Mouse (Mus musculus) lung, postnatal 0 days (tissue): ENCODE results near the gene Rps6kl1. TPM values are rescaled to one million over a fixed set of nuclear protein-coding genes. Genes with fewer than 3 reads are reported as not detected.

Source experiments
- ATAC-seq: fragments of 200-750 bp; cut with Nextera tagmentation; 2 replicates; pipeline ENCODE4 v1.8.0; 2017; ENCODE audit warnings: moderate library complexity
- DNase-seq: peaks from one replicate; pipeline ENCODE4 v3.0.0-alpha.2; 2016; ENCODE audit warnings: low spot score
- H3K27ac ChIP-seq: fragments of 300-500 bp; sonication (generic); 2 replicates; pipeline ENCODE4 v1.5.1; 2014; ENCODE audit warnings: antibody characterized with exemption, mild to moderate bottlenecking, low read length, mixed read lengths
- H3K27me3 ChIP-seq: fragments of 300-500 bp; sonication (generic); replicated peaks from 2 replicates; pipeline ENCODE4 v1.6.1; 2014; ENCODE audit warnings: low read length, mixed read lengths; ENCODE audit not compliant: insufficient read depth
- H3K36me3 ChIP-seq: fragments of 300-500 bp; sonication (generic); 2 replicates; pipeline ENCODE4 v1.6.1; 2014; ENCODE audit warnings: low read length, mixed read lengths; ENCODE audit not compliant: insufficient read depth
- H3K4me1 ChIP-seq: fragments of 300-500 bp; sonication (generic); 2 replicates; pipeline ENCODE4 v1.6.1; 2014; ENCODE audit warnings: antibody characterized with exemption, low read depth, low read length, mixed read lengths; ENCODE audit not compliant: insufficient read depth
- H3K4me2 ChIP-seq: fragments of 300-500 bp; sonication (generic); replicated peaks from 2 replicates; pipeline ENCODE4 v1.6.1; 2014; ENCODE audit warnings: low read depth, mild to moderate bottlenecking, low read length, moderate library complexity, mixed read lengths
- H3K4me3 ChIP-seq: fragments of 300-500 bp; sonication (generic); 2 replicates; pipeline ENCODE4 v1.5.1; 2014; ENCODE audit warnings: low read depth, low read length
- H3K9ac ChIP-seq: fragments of 300-500 bp; sonication (generic); replicated peaks from 2 replicates; pipeline ENCODE4 v1.6.1; 2014; ENCODE audit warnings: low read depth, mild to moderate bottlenecking
- H3K9me3 ChIP-seq: fragments of 300-500 bp; sonication (generic); 2 replicates; pipeline ENCODE4 v1.6.1; 2016; ENCODE audit warnings: low read length, mixed read lengths
- CTCF ChIP-seq: IDR thresholded peaks from 2 replicates; pipeline ENCODE4 v1.5.1; 2016; ENCODE audit warnings: antibody characterized with exemption, mild to moderate bottlenecking
- EP300 ChIP-seq: IDR thresholded peaks from 2 replicates; pipeline ENCODE4 v1.6.1; 2016; ENCODE audit warnings: antibody characterized with exemption, mild to moderate bottlenecking, control low read depth
- WGBS: fragments of 180-500 bp; shearing (Covaris S2); extraction: QIAGEN DNeasy Blood & Tissue Kit; methylation state at CpG from one replicate; pipeline ENCODE4 v1.1.7; 2014; 5-methylcytosine and 5-hydroxymethylcytosine counted together
- polyA plus RNA-seq: library from polyadenylated mRNA; unstranded; fragments of >200 nt; fragmentation: Nextera tagmentation; extraction: Ambion mirVana; gene quantifications from 2 replicates; pipeline ENCODE4 v1.2.1, GENCODE M21; 2015

Gene Rps6kl1
- polyA plus RNA-seq, result 0.82 and 0.83 TPM in 2 replicates

GRCm38 (mm10) chr12:85151002-85151774 lies at the start of gene Rps6kl1:
TSS of gene Rps6kl1 (minus strand) at chr12:85151264.
- peak; percentile 80 for ATAC-seq
- Histone ChIP-seq H3K4me1 (no peaks in the 10 kb centered on the region), H3K27ac (no peak within 1 kb of the TSS), H3K36me3 (no peaks in the 10 kb centered on the region), H3K4me3 (no peak within 1 kb of the TSS; the same call in 1 of the 2 replicates), H3K4me2 (peak within 1 kb of the TSS; percentile 43), H3K27me3 (no peaks in the 10 kb centered on the region), H3K9ac (no peak within 1 kb of the TSS), H3K9me3 (no peaks in the 10 kb centered on the region)
- WGBS, result 13% methylated on average over 27 of the region's 28 CpGs
- TF ChIP-seq EP300, result no peak
- TF ChIP-seq CTCF, result no peak
- DNase-seq, result peak; percentile 59

- Histone ChIP-seq H3K4me1 (peaks cover 10% of the 10 kb centered on the region; the same call in 1 of the 2 replicates), H3K36me3 (no peaks in the 10 kb centered on the region), H3K9me3 (no peaks in the 10 kb centered on the region), H3K4me3 (no peak overlapping the region), H3K4me2 (no peak overlapping the region), H3K27me3 (no peaks in the 10 kb centered on the region), H3K27ac (no peak overlapping the region), H3K9ac (no peak overlapping the region)
- no peak for DNase-seq
- no peak for ATAC-seq
- WGBS, result 63% methylated on average over 1 of the region's 1 CpGs
- TF ChIP-seq EP300 (no peak), CTCF (no peak)
These were observed 48.9 kb upstream of the Rps6kl1 start for GRCm38 (mm10) chr12:85199954-85200353.

- Histone ChIP-seq H3K27me3 (no peaks in the 10 kb centered on the region), H3K9ac (no peak overlapping the region), H3K9me3 (no peaks in the 10 kb centered on the region), H3K4me3 (no peak overlapping the region), H3K36me3 (no peaks in the 10 kb centered on the region), H3K4me2 (no peak overlapping the region), H3K4me1 (peaks cover 12% of the 10 kb centered on the region; the same call in 1 of the 2 replicates), H3K27ac (no peak overlapping the region)
- ATAC-seq (no peak), DNase-seq (no peak)
- no peak for TF ChIP-seq CTCF
- TF ChIP-seq EP300, result no peak
- 29% methylated on average over 8 of the region's 8 CpGs for WGBS
These were observed 46.9 kb upstream of the Rps6kl1 start for GRCm38 (mm10) chr12:85197936-85198335.

- TF ChIP-seq CTCF (no peak), EP300 (no peak)
- Histone ChIP-seq H3K4me1 (peaks cover 12% of the 10 kb centered on the region; the same call in 1 of the 2 replicates), H3K4me3 (no peak overlapping the region), H3K27me3 (no peaks in the 10 kb centered on the region), H3K9me3 (no peaks in the 10 kb centered on the region), H3K9ac (no peak overlapping the region), H3K4me2 (no peak overlapping the region), H3K36me3 (no peaks in the 10 kb centered on the region), H3K27ac (no peak overlapping the region)
- DNase-seq, result no peak
- no peak for ATAC-seq
- 67% methylated on average over 7 of the region's 7 CpGs for WGBS
These were observed 46.3 kb upstream of the Rps6kl1 start for GRCm38 (mm10) chr12:85197371-85197770.

GRCm38 (mm10) chr12:85196191-85196590 lies 45.1 kb upstream of the Rps6kl1 start:
- no peaks in the 10 kb centered on the region for H3K9me3 ChIP-seq
- H3K27me3 ChIP-seq, result no peaks in the 10 kb centered on the region
- WGBS, result 83% methylated on average over 10 of the region's 10 CpGs
- H3K9ac ChIP-seq, result no peak overlapping the region
- H3K27ac ChIP-seq, result no peak overlapping the region
- no peaks in the 10 kb centered on the region for H3K36me3 ChIP-seq
- DNase-seq (no peak), ATAC-seq (no peak)
- no peak overlapping the region for H3K4me2 ChIP-seq
- TF ChIP-seq EP300 (no peak), CTCF (no peak)
- peaks cover 3% of the 10 kb centered on the region; the same call in 1 of the 2 replicates for H3K4me1 ChIP-seq
- H3K4me3 ChIP-seq, result no peak overlapping the region

GRCm38 (mm10) chr12:85195086-85195485 lies 44.0 kb upstream of the Rps6kl1 start:
- no peak overlapping the region for H3K4me3 ChIP-seq
- H3K27me3 ChIP-seq, result no peaks in the 10 kb centered on the region
- DNase-seq (no peak), ATAC-seq (peak; percentile 7; the same call in 1 of the 2 replicates)
- H3K4me2 ChIP-seq, result no peak overlapping the region
- 37% methylated on average over 5 of the region's 5 CpGs for WGBS
- TF ChIP-seq EP300 (no peak), CTCF (no peak)
- no peaks in the 10 kb centered on the region for H3K36me3 ChIP-seq
- H3K4me1 ChIP-seq, result peaks cover 2% of the 10 kb centered on the region; the same call in 1 of the 2 replicates
- H3K27ac ChIP-seq, result no peak overlapping the region
- H3K9ac ChIP-seq, result no peak overlapping the region
- H3K9me3 ChIP-seq, result no peaks in the 10 kb centered on the region
